Mouse (Mus musculus) lung, embryonic 14.5 days (tissue): ENCODE measurements around the gene Npcd. TPM values are rescaled to one million over a fixed set of nuclear protein-coding genes. Genes with fewer than 3 reads are reported as not detected.

Experiments used
- ATAC-seq: fragments of 200-750 bp; cut with Nextera tagmentation; 2 replicates; pipeline ENCODE4 v1.8.0; 2017; ENCODE audit warnings: mild to moderate bottlenecking, moderate TSS enrichment, moderate library complexity; ENCODE audit not compliant: insufficient read depth
- DNase-seq: peaks from one replicate; pipeline ENCODE4 v3.0.0-alpha.2; 2015
- H3K27ac ChIP-seq: fragments of 300-500 bp; sonication (generic); 2 replicates; pipeline ENCODE4 v1.5.1; 2014; ENCODE audit warnings: low read depth, mild to moderate bottlenecking, moderate library complexity
- H3K27me3 ChIP-seq: fragments of 300-500 bp; sonication (generic); 2 replicates; pipeline ENCODE4 v1.6.1; 2014; ENCODE audit warnings: low read length, control low read depth; ENCODE audit not compliant: insufficient read depth
- H3K36me3 ChIP-seq: fragments of 300-500 bp; sonication (generic); 2 replicates; pipeline ENCODE4 v1.6.1; 2014; ENCODE audit warnings: control low read depth; ENCODE audit not compliant: insufficient read depth
- H3K4me1 ChIP-seq: fragments of 300-500 bp; sonication (generic); 2 replicates; pipeline ENCODE4 v1.6.1; 2014; ENCODE audit warnings: antibody characterized with exemption, control low read depth; ENCODE audit not compliant: insufficient read depth
- H3K4me2 ChIP-seq: fragments of 300-500 bp; sonication (generic); 2 replicates; pipeline ENCODE4 v1.6.1; 2014; ENCODE audit warnings: mild to moderate bottlenecking
- H3K4me3 ChIP-seq: fragments of 300-500 bp; sonication (generic); 2 replicates; pipeline ENCODE4 v1.5.1; 2014; ENCODE audit warnings: low read depth, low read length
- H3K9ac ChIP-seq: fragments of 300-500 bp; sonication (generic); 2 replicates; pipeline ENCODE4 v1.6.1; 2014
- H3K9me3 ChIP-seq: fragments of 300-500 bp; sonication (generic); 2 replicates; pipeline ENCODE4 v1.6.1; 2016; ENCODE audit warnings: low read depth, low read length, control low read depth
- CTCF ChIP-seq: IDR thresholded peaks from 2 replicates; pipeline ENCODE4 v1.5.1; 2016; ENCODE audit warnings: antibody characterized with exemption, low read depth
- WGBS: fragments of 180-500 bp; shearing (Covaris S2); extraction: QIAGEN DNeasy Blood & Tissue Kit; methylation state at CpG from one replicate; pipeline ENCODE4 v1.1.7; 2014; 5-methylcytosine and 5-hydroxymethylcytosine counted together
- polyA plus RNA-seq: library from polyadenylated mRNA; unstranded; fragments of >200 nt; fragmentation: Nextera tagmentation; extraction: Ambion mirVana; gene quantifications from 2 replicates; pipeline ENCODE4 v1.2.1, GENCODE M21; 2014

Gene Npcd
- polyA plus RNA-seq, 1 experiment from 2014 or later, result not detected

DNA sequence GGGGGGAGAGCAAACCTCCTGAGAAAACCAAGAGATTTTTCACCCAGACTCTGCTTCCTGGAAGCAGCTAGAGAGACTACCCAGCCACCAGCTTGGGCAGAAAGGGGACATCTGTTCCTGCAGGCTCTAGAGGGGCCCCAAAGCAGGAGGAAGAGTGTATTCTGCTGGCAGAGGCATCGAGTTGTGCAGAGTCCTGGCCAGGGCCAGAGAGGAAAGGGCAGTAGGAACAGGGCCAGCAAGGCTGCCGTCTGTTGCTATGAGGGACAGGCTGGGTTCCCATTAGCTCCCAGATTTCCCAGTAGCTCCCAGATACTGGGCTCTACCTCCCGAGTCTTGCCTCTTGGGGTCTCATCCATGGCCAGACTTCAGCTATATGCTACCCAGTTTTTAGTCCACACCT lies 24.0 kb downstream of the Npcd start:
- DNase-seq (no peak), ATAC-seq (no peak)
- H3K9me3 ChIP-seq, result no peaks in the 10 kb centered on the region
- H3K9ac ChIP-seq, result no peak overlapping the region
- H3K27ac ChIP-seq, result no peak overlapping the region
- TF ChIP-seq CTCF, result no peak
- no peaks in the 10 kb centered on the region for H3K4me1 ChIP-seq
- no peak overlapping the region for H3K4me2 ChIP-seq
- peaks cover 22% of the 10 kb centered on the region for H3K27me3 ChIP-seq
- WGBS, result 46% methylated on average over 3 of the region's 3 CpGs
- no peaks in the 10 kb centered on the region for H3K36me3 ChIP-seq
- H3K4me3 ChIP-seq, result no peak overlapping the region

DNA sequence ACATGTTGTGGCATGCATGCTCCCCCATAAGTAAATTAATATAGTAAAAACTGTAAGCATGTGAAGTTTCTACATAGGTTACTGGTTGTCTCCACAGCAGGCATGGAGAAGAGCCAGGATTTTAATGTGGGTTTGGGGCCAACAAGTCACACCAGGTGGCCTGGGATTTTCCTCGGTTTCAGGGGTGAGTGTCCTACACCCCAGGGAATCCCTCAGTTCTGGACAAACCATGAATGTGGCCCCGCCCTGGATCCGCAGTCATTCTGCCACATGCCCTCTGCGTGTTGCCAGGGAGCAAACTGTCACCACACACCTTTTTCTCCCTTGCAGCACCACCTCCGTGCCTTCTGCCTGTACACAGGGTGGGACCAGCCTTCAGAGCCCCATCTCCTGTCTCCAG lies 25.4 kb downstream of the Npcd start:
- Histone ChIP-seq H3K4me1 (no peaks in the 10 kb centered on the region), H3K27me3 (peaks cover 35% of the 10 kb centered on the region), H3K4me3 (no peak overlapping the region), H3K9me3 (no peaks in the 10 kb centered on the region), H3K27ac (no peak overlapping the region), H3K36me3 (no peaks in the 10 kb centered on the region), H3K4me2 (no peak overlapping the region), H3K9ac (no peak overlapping the region)
- DNase-seq (no peak), ATAC-seq (no peak)
- WGBS, result 45% methylated on average over 5 of the region's 5 CpGs
- no peak for TF ChIP-seq CTCF

DNA sequence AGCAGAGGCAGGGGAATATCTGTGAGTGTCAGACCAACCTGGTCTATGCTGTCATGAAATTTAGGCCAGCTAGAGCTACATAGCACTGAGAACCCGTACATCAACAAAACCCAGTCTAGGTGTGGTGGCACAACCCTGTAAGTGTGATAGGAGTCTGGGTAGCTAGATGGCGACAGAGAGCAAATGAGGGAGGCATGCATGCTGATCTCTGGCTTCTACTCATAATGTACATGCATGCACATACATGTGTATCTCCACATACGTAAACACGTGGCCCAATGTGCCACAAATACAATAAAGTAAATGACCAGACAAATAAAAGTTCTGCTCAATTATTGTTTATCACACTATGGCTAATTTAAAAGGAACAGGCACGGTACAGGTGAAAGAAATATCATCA lies 25.9 kb downstream of the Npcd start:
- ATAC-seq, result no peak
- Histone ChIP-seq H3K4me3 (no peak overlapping the region), H3K36me3 (no peaks in the 10 kb centered on the region), H3K4me1 (no peaks in the 10 kb centered on the region), H3K9me3 (no peaks in the 10 kb centered on the region), H3K27me3 (peaks cover 40% of the 10 kb centered on the region), H3K9ac (no peak overlapping the region), H3K27ac (no peak overlapping the region), H3K4me2 (no peak overlapping the region)
- TF ChIP-seq CTCF, result peak; percentile 81
- WGBS, result 32% methylated on average over 5 of the region's 5 CpGs
- peak; percentile 77 for DNase-seq

- ATAC-seq (no peak), DNase-seq (no peak)
- H3K9ac ChIP-seq, result no peak overlapping the region
- no peak overlapping the region for H3K4me2 ChIP-seq
- 24% methylated on average over 1 of the region's 1 CpGs for WGBS
- no peak for TF ChIP-seq CTCF
- no peaks in the 10 kb centered on the region for H3K4me1 ChIP-seq
- no peaks in the 10 kb centered on the region for H3K36me3 ChIP-seq
- no peak overlapping the region for H3K4me3 ChIP-seq
- H3K27ac ChIP-seq, result no peak overlapping the region
- H3K9me3 ChIP-seq, result no peaks in the 10 kb centered on the region
- H3K27me3 ChIP-seq, result peaks cover 50% of the 10 kb centered on the region
Measured at GRCm38 (mm10) chr15:79807050-79807449, 27.0 kb downstream of the Npcd start.

DNA sequence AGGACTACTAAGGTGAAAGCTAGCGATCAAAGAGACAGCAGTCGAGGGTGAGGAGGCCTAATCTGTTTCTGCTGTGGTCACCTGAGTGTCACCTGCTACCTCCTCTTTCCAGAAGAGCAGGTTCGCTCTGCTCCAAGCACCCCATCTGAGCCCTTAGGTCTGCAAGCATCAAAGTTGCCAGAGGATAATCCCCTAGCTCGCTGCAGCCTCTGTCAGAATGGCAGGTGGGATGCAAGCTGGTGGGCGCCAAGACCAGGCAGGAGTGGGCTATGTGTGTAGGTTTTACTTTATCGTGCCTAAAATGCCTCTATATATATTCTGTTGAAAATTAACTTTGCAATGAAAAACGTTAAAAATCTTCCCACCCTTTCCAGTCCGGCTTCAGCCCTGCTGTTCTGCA lies 28.8 kb downstream of the Npcd start:
- H3K9me3 ChIP-seq, result no peaks in the 10 kb centered on the region
- H3K4me2 ChIP-seq, result peak overlapping the region; percentile 90
- no peaks in the 10 kb centered on the region for H3K4me1 ChIP-seq
- ATAC-seq (0 out of 2 replicates have a peak, but pooled peaks have one; percentile 1), DNase-seq (no peak)
- no peaks in the 10 kb centered on the region for H3K36me3 ChIP-seq
- peaks cover 56% of the 10 kb centered on the region for H3K27me3 ChIP-seq
- H3K27ac ChIP-seq, result no peak overlapping the region
- H3K4me3 ChIP-seq, result peak overlapping the region; percentile 60; the same call in 1 of the 2 replicates
- 20% methylated on average over 8 of the region's 8 CpGs for WGBS
- no peak overlapping the region for H3K9ac ChIP-seq
- no peak for TF ChIP-seq CTCF

DNA sequence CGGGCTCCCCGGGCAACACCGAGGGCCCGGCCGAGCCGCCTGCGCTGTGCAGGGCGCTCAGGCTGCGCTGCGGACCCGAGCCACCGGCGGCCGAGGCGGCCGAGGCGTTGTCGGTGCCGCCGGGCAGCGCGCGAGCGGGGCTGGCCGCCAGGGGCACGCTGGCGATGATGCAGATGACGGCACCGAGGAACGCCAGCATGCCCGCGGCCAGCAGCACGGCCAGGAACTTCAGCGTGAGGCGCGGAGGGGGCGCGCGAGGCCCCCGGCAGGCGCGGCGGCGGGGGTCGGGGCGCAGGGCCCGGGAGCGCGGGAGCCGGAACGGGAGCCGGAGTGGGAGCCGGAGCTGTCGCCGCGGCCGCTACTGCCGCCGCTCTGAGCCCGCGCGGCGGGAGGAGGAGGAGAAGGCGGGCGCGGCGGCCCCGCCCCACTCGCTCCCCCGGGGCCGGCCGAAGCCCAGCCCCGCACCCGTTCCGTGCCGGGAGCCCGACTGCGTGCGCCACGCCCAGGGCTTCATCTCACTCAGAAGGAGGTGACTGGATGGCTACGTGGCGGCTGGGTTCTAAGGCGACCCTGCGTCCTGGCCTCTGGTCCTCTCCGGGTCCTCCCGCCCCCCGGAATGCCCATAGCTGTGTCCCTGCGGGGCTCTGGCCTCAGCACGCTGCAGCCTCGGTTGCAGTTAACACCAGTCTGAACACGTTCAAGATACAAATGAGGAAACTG lies 29.5 kb downstream of the Npcd start, which contains the start of gene Nptxr:
Nptxr (minus strand) TSS at position 415 of the 720 bp plus-strand sequence.
- Histone ChIP-seq H3K4me2 (peak within 1 kb of the TSS; percentile 90), H3K36me3 (no peaks in the 10 kb centered on the region), H3K9ac (peak within 1 kb of the TSS; percentile 58), H3K27ac (no peak within 1 kb of the TSS), H3K4me1 (no peaks in the 10 kb centered on the region), H3K27me3 (peaks cover 56% of the 10 kb centered on the region), H3K9me3 (no peaks in the 10 kb centered on the region), H3K4me3 (peak within 1 kb of the TSS; percentile 60)
- under 1% methylated on average over 84 of the region's 91 CpGs for WGBS
- no peak for TF ChIP-seq CTCF
- ATAC-seq (peak; percentile 78), DNase-seq (peak; percentile 71)

GRCm38 (mm10) chr15:79803533-79804351 lies 30.3 kb downstream of the Npcd start:
- no peak for TF ChIP-seq CTCF
- peak; percentile 55 for ATAC-seq

More at GRCm38 (mm10) chr15:79803533-79804351, 30.3 kb downstream of the Npcd start:
- H3K36me3 ChIP-seq, result no peaks in the 10 kb centered on the region
- H3K4me1 ChIP-seq, result no peaks in the 10 kb centered on the region
- peak overlapping the region; percentile 90 for H3K4me2 ChIP-seq
- H3K9me3 ChIP-seq, result no peaks in the 10 kb centered on the region
- peak overlapping the region; percentile 58 for H3K9ac ChIP-seq
- peak overlapping the region; percentile 60 for H3K4me3 ChIP-seq
- H3K27me3 ChIP-seq, result peaks cover 56% of the 10 kb centered on the region
- no peak overlapping the region for H3K27ac ChIP-seq
- peak; percentile 64 for DNase-seq
- 4% methylated on average over 81 of the region's 81 CpGs for WGBS
